Mouse (Mus musculus) liver, embryonic 15.5 days (tissue): ENCODE measurements around the gene Tyrobp. TPM values are rescaled to one million over a fixed set of nuclear protein-coding genes. Genes with fewer than 3 reads are reported as not detected.

Experiments used
- ATAC-seq: fragments of 200-750 bp; cut with Nextera tagmentation; 2 replicates; pipeline ENCODE4 v1.8.0; 2017; ENCODE audit warnings: moderate number of reproducible peaks, mild to moderate bottlenecking, moderate library complexity; ENCODE audit not compliant: insufficient read depth
- H3K27ac ChIP-seq: fragments of 300-500 bp; sonication (generic); replicated peaks from 2 replicates; pipeline ENCODE4 v1.5.1; 2015; ENCODE audit warnings: mild to moderate bottlenecking, inconsistent platforms
- H3K27me3 ChIP-seq: fragments of 300-500 bp; sonication (generic); 2 replicates; pipeline ENCODE4 v1.6.1; 2015; ENCODE audit warnings: mild to moderate bottlenecking, inconsistent platforms
- H3K36me3 ChIP-seq: fragments of 300-500 bp; sonication (generic); replicated peaks from 2 replicates; pipeline ENCODE4 v1.6.1; 2015; ENCODE audit warnings: moderate library complexity, mild to moderate bottlenecking, inconsistent platforms
- H3K4me1 ChIP-seq: fragments of 300-500 bp; sonication (generic); replicated peaks from 2 replicates; pipeline ENCODE4 v1.6.1; 2015; ENCODE audit warnings: inconsistent platforms
- H3K4me2 ChIP-seq: fragments of 300-500 bp; sonication (generic); 2 replicates; pipeline ENCODE4 v1.6.1; 2015; ENCODE audit warnings: moderate library complexity, mild to moderate bottlenecking, inconsistent platforms
- H3K4me3 ChIP-seq: fragments of 300-500 bp; sonication (generic); replicated peaks from 2 replicates; pipeline ENCODE4 v1.5.1; 2015; ENCODE audit warnings: mild to moderate bottlenecking, inconsistent platforms
- H3K9ac ChIP-seq: fragments of 300-500 bp; sonication (generic); 2 replicates; pipeline ENCODE4 v1.6.1; 2015; ENCODE audit warnings: moderate library complexity, mild to moderate bottlenecking, inconsistent platforms
- H3K9me3 ChIP-seq: fragments of 300-500 bp; sonication (generic); replicated peaks from 2 replicates; pipeline ENCODE4 v1.6.1; 2016; ENCODE audit warnings: inconsistent platforms
- WGBS: fragments of 180-500 bp; shearing (Covaris S2); methylation state at CpG from one replicate; pipeline ENCODE4 v1.1.7; 2015; ENCODE audit warnings: mixed read lengths; ENCODE audit not compliant: insufficient replicate concordance; 5-methylcytosine and 5-hydroxymethylcytosine counted together
- polyA plus RNA-seq: library from polyadenylated mRNA; unstranded; fragments of >200 nt; fragmentation: Nextera tagmentation; extraction: Ambion mirVana; gene quantifications from 2 replicates; pipeline ENCODE4 v1.2.1, GENCODE M21; 2015

Tyrobp gene
- polyA plus RNA-seq, 1 experiment from 2014 or later = 146 TPM

DNA sequence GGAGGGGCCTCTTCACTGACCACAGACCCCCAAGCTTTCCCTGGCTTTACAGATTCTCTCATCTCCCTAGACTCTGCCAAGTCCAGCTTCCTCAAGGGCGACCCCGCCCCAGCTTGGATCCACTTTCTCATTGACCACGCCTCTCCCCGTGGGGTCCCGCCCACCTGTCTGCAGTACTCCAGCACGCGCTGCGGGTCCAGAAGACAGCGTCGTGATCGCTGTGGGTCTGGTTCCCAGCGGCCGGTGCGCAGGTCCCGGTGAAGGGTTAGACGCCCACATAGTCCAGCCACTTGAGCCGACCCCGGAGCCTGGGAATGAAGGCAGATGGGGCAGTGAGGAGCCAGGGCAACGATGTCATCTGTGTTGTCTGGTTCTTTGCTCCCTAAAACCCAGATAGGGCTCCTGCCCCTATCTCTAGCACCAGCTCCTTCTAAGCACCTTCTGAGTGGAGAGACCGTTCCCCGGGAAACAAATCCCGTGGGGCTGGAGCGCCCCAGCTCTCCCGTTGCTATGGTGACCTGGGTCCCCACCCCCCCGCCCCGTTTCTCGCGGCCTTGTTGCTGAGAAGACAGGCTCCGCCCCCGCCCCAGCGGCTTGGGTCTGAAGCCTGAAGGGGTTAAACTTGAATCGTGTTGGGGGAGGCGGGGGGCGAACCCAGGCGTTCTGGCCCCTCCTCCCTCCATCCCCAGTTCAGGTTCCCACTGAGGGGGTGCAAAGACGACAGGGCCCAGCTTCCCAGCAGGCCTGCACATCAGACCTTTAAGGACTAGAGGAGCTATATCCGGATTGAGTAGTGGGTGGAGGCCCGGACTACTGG, 30.8 kb downstream of the Tyrobp start:
- no peak for ATAC-seq
- peaks cover 70% of the 10 kb centered on the region for H3K27me3 ChIP-seq
- peak overlapping the region; percentile 76 for H3K4me2 ChIP-seq
- H3K4me1 ChIP-seq = peaks cover 15% of the 10 kb centered on the region
- peak overlapping the region; percentile 57 for H3K4me3 ChIP-seq
- H3K36me3 ChIP-seq = no peaks in the 10 kb centered on the region
- no peaks in the 10 kb centered on the region for H3K9me3 ChIP-seq
- H3K27ac ChIP-seq = no peak overlapping the region
- 2% methylated on average over 38 of the region's 38 CpGs for WGBS
- H3K9ac ChIP-seq = no peak overlapping the region

DNA sequence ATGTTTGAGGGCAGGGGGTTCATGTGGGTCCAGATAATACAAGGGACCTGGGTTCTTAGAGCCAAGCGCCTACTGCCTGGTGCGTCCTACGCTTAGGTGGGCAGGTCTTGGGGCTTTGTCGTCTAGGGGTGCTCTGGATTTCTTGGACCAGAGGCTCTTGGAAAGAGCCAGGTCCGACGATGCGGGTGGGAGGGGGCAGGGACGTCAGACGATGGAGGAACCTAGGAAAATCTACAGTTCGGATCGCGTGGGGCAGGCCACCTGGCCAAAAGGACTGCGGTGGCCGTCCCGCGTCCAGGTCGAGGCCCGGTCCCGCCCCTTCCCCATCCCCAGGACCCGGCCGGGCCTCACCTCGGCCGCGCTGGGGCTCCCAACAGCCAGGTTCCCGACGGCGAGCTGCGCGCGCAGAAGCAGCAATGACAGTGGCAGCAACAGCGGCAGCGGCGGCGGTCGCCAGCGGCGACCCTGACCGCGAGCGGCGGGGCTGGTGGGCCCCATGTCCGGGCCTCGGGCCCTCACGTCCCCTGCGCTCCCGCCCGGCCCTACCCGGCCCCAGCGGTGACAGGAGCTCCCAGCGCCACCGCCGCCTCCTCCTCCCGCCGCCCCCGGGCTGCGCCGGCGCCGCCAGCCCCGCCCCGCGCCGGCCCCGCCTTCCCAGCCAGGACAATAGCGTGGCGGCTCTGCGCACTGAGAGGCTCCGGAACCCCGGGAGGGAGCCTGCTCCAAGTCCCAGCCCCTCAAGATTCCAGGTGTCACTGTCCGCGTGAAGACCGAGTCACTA, 31.6 kb downstream of the Tyrobp start, which contains the start of gene Aplp1:
Gene Aplp1 (minus strand): TSS at position 565 of the 781 bp plus-strand sequence.
- H3K4me3 ChIP-seq = peak within 1 kb of the TSS; percentile 57
- no peaks in the 10 kb centered on the region for H3K36me3 ChIP-seq
- peaks cover 15% of the 10 kb centered on the region for H3K4me1 ChIP-seq
- peak; percentile 30; the same call in 1 of the 2 replicates for ATAC-seq
- H3K9ac ChIP-seq = no peak within 1 kb of the TSS
- H3K27ac ChIP-seq = no peak within 1 kb of the TSS
- peak within 1 kb of the TSS; percentile 76 for H3K4me2 ChIP-seq
- WGBS = under 1% methylated on average over 62 of the region's 72 CpGs
- H3K9me3 ChIP-seq = no peaks in the 10 kb centered on the region
- peaks cover 63% of the 10 kb centered on the region for H3K27me3 ChIP-seq

DNA sequence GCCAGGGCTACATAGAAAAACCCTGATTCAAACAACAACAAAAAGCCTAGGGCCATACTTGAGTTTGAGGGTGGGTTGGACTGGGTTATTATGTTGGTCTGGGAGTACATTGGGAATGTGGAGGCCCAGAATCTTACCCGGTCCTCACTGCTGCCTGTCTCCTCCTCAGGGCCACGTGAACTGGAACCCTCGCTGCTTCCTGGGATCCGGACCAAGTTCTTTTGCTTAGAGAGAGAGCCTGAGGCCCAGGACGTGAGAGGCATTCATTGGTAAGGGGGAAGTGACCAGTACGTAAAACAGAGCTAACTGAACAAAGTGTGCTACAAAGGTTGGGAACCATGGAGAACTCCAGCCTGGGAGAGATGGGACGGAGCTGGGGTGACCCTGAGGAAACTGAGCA, 36.7 kb downstream of the Tyrobp start:
- WGBS = 55% methylated on average over 7 of the region's 7 CpGs
- Histone ChIP-seq H3K9me3 (no peaks in the 10 kb centered on the region), H3K27ac (no peak overlapping the region), H3K4me3 (no peak overlapping the region), H3K9ac (no peak overlapping the region), H3K4me1 (peaks cover 9% of the 10 kb centered on the region), H3K27me3 (peaks cover 53% of the 10 kb centered on the region), H3K36me3 (no peaks in the 10 kb centered on the region), H3K4me2 (no peak overlapping the region)
- no peak for ATAC-seq

DNA sequence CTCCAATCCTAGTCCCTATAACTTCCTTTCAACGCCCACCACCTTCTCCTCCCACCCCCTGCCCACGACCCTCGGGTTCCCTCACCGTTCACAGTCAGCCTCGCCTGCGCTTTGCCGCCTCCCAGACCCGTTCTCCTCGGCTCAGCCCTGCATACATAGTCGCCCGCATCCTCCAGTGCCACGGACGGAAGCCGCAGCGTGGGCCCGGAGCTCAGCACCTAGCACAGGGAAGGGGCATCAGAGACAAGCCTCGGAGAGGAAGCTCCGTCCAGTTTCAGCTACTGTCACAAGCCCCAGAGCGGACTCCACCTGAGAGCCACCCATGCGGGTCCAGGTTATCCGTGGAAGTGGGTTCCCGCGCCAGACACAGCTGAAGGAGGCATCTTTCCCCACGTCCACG, 39.8 kb downstream of the Tyrobp start:
- 14% methylated on average over 25 of the region's 25 CpGs for WGBS
- no peak overlapping the region for H3K9ac ChIP-seq
- no peaks in the 10 kb centered on the region for H3K9me3 ChIP-seq
- H3K27me3 ChIP-seq = peaks cover 63% of the 10 kb centered on the region
- H3K27ac ChIP-seq = no peak overlapping the region
- peaks cover 9% of the 10 kb centered on the region for H3K4me1 ChIP-seq
- no peak overlapping the region for H3K4me3 ChIP-seq
- ATAC-seq = no peak
- H3K4me2 ChIP-seq = peak overlapping the region; percentile 45
- no peaks in the 10 kb centered on the region for H3K36me3 ChIP-seq

DNA sequence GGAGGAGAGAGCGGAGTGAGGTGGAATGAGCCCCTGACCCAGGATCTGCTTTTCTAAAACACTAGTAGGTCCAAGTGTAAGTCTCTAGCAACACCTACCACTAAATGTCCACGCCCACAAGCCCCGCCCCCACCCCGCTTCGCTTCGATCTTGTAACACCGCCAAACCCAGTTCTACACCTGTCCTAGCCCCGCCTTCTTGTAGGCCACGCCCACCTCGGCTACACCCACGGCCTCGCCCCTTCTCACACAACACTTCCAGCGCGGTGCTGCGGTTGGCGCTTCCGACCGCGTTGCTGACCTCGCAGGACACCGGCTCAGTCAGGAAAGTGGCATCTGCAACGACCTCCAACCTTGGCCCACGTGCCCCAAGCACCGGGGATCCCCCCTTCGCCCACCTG, 40.2 kb downstream of the Tyrobp start:
- 2% methylated on average over 25 of the region's 25 CpGs for WGBS
- H3K9ac ChIP-seq = no peak overlapping the region
- no peak overlapping the region for H3K27ac ChIP-seq
- ATAC-seq = peak; percentile 56
- peaks cover 9% of the 10 kb centered on the region for H3K4me1 ChIP-seq
- H3K4me3 ChIP-seq = peak overlapping the region; percentile 5; the same call in 1 of the 2 replicates
- H3K27me3 ChIP-seq = peaks cover 68% of the 10 kb centered on the region
- H3K9me3 ChIP-seq = no peaks in the 10 kb centered on the region
- no peaks in the 10 kb centered on the region for H3K36me3 ChIP-seq
- peak overlapping the region; percentile 45 for H3K4me2 ChIP-seq

DNA sequence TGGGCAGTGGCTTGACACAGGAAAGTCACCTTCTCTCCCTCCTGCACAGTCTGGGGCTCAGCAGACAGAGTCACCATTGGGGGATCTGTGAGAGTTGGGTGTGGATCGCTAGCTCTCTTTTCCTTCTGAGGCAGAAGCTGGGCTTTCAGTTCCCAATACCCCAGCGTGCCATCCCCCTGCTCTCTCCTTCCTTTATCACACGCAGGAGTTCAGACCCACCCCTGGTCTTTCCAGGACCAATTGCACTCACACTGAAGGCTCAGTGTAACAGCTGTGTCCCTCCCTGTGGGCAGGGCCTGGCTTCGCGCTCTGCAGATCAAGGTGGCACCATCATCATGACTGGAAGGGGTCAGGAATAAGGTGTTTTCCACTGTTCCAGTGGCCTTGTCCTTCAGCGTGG, 40.7 kb downstream of the Tyrobp start:
- Histone ChIP-seq H3K4me3 (0 out of 2 replicates have a peak overlapping the region, but pooled peaks have one; percentile 5), H3K27me3 (peaks cover 72% of the 10 kb centered on the region), H3K4me1 (peaks cover 9% of the 10 kb centered on the region), H3K9ac (no peak overlapping the region), H3K36me3 (no peaks in the 10 kb centered on the region), H3K4me2 (peak overlapping the region; percentile 45; the same call in 1 of the 2 replicates), H3K27ac (no peak overlapping the region), H3K9me3 (no peaks in the 10 kb centered on the region)
- 12% methylated on average over 6 of the region's 6 CpGs for WGBS
- no peak for ATAC-seq

DNA sequence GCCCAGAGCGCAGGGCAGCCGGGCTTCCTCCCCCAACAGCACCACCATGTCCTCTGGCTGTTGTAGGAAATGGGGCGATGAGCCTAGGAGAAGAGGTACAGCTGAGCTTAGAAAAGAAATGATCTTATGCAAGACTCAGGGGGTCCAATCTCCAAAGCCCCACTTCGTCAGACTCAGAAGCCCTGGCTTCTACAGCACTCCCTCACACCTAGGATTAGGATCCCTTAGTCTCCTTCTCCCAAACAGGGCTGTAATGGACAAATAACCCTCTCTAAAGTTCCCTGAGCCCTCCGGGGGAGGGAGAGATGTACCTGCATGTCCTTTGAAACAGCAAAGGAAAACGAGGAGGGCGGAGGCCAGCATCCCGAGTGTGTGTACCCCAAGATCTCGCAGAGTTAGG, 42.9 kb downstream of the Tyrobp start:
- no peak overlapping the region for H3K9ac ChIP-seq
- no peak for ATAC-seq
- no peak overlapping the region for H3K4me2 ChIP-seq
- no peaks in the 10 kb centered on the region for H3K36me3 ChIP-seq
- peaks cover 92% of the 10 kb centered on the region for H3K27me3 ChIP-seq
- H3K27ac ChIP-seq = no peak overlapping the region
- H3K4me3 ChIP-seq = no peak overlapping the region
- peaks cover 9% of the 10 kb centered on the region for H3K4me1 ChIP-seq
- H3K9me3 ChIP-seq = no peaks in the 10 kb centered on the region
- WGBS = under 1% methylated on average over 9 of the region's 9 CpGs

DNA sequence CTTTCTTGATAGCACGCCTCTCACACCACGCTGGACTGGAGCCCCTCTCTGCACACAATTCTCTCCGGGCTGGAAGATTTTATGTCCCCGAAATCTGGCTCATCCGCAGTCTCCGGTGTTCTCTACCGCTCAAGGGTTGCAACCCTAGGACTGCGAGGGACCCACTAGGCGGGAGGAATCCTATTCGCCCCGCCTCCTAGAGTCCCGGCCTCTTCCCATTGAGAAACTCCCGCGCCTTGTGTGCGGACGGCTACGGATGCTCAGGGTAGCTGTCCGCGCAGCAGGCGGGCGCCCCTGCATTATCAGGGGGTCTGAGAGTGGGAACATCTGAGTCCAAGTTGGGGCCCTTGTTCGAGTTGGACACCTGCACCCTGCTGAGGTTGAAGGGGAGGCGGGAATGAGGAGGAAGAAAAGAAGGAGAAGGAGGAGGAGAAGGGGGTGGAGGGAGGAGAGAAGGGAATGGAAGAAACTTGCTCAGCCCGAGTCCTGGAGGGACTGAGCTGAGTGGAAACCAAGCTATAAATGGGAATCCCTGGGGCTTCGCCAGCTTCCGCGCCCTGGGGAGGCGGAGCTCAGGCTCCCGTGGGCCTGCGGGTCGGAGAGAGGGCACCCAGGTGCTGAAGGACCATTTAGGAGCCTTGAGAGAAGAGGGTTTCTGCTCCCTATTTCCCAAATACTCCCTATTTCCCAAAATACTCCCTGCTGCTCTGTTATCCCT, 43.5 kb downstream of the Tyrobp start:
- Histone ChIP-seq H3K4me3 (no peak overlapping the region), H3K27ac (no peak overlapping the region), H3K4me2 (no peak overlapping the region), H3K9me3 (no peaks in the 10 kb centered on the region), H3K27me3 (peaks cover 96% of the 10 kb centered on the region), H3K9ac (no peak overlapping the region), H3K36me3 (no peaks in the 10 kb centered on the region), H3K4me1 (peaks cover 9% of the 10 kb centered on the region)
- WGBS = 2% methylated on average over 31 of the region's 31 CpGs
- ATAC-seq = no peak

DNA sequence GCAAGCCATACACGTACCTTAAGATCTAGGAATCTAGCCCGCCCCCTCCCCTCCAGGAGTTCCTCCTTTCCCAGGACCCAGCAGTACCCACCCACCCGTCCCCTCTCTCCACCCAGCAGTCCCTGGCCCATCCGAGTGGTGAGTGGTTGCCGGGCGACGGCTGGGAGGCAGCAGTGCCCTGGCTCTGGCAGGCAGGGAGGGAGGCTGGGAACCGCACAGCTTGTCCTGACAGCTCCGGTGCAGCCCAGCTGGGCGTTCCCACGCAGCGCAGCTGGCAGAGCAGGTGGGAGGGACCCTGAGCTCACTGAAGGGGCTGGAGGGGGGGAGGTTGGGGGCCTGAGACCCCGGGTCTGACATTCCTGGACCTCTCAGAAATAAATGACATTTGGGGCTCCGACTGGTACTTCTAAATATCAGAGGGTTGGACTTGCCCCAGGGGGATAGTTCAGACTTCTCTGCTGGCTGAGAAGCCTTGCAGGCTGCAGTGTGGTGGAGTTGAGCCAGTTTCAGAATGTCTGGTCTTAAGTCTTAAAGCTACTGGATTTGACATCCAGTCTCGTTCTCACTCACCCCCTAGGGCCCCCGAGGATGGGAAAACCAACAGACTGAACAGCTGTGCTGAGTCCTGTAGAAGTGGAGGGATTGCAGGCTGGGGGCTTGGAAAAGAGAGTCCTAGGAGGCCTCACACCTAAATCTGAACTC, 44.2 kb downstream of the Tyrobp start, which contains the start of the genes Kirrel2 and Nphs1:
Gene Kirrel2 (minus strand): TSS at position 62 of the 702 bp plus-strand sequence.
Gene Nphs1 (plus strand): TSS at position 687 of the 702 bp plus-strand sequence.
- no peak within 1 kb of the TSS for H3K9ac ChIP-seq
- no peaks in the 10 kb centered on the region for H3K36me3 ChIP-seq
- H3K9me3 ChIP-seq = no peaks in the 10 kb centered on the region
- H3K4me1 ChIP-seq = peaks cover 9% of the 10 kb centered on the region
- no peak for ATAC-seq
- H3K4me2 ChIP-seq = no peak within 1 kb of the TSS
- H3K4me3 ChIP-seq = no peak within 1 kb of the TSS
- peaks cover 99% of the 10 kb centered on the region for H3K27me3 ChIP-seq
- H3K27ac ChIP-seq = no peak within 1 kb of the TSS
- WGBS = 5% methylated on average over 16 of the region's 16 CpGs

DNA sequence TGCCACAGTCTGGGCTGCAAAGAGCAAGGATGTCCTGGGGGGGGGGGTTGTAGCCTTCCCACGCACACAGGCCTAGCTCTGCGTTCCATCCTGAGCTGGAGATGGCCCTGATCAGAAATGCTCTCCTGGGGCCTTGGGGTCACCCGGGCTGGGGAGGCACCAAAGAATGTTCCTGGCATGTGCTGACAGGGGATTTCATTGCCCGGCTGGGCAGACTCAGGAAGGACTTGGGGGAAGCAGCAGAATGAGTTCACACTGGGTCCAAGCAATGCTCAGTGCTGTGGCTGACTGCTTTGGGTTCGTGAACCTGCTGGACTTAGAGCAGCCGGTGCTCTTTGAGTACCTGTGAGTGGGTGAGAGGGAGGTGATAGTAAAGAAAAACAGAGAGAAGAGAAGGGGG, 45.9 kb downstream of the Tyrobp start:
- Histone ChIP-seq H3K9me3 (no peaks in the 10 kb centered on the region), H3K4me1 (no peaks in the 10 kb centered on the region), H3K27ac (no peak overlapping the region), H3K27me3 (peaks cover 97% of the 10 kb centered on the region), H3K9ac (no peak overlapping the region), H3K4me2 (no peak overlapping the region), H3K4me3 (no peak overlapping the region), H3K36me3 (no peaks in the 10 kb centered on the region)
- no peak for ATAC-seq
- whole genome bisulfite sequencing = 39% methylated on average over 6 of the region's 6 CpGs
